Mouse (Mus musculus) embryonic facial prominence, embryonic 14.5 days (tissue): ENCODE measurements around the gene Tagln2. TPM values are rescaled to one million over a fixed set of nuclear protein-coding genes. Genes with fewer than 3 reads are reported as not detected.
A peak's percentile ranks its signal among the peaks of the same experiment; 100 is the strongest.

Source experiments
- ATAC-seq: fragments of 200-750 bp; cut with Nextera tagmentation; 2 replicates; pipeline ENCODE4 v1.8.0; 2017; ENCODE audit warnings: low read depth, moderate number of reproducible peaks, moderate TSS enrichment
- DNase-seq: peaks from one replicate; pipeline ENCODE4 v3.0.0-alpha.2; 2015; ENCODE audit warnings: low spot score
- H3K27ac ChIP-seq: fragments of 300-500 bp; sonication (generic); replicated peaks from 2 replicates; pipeline ENCODE4 v1.5.1; 2014; ENCODE audit warnings: low read depth, mild to moderate bottlenecking, low read length, moderate library complexity
- H3K27me3 ChIP-seq: fragments of 300-500 bp; sonication (generic); replicated peaks from 2 replicates; pipeline ENCODE4 v1.6.1; 2014; ENCODE audit warnings: low read length; ENCODE audit not compliant: control insufficient read depth, insufficient read depth
- H3K36me3 ChIP-seq: fragments of 300-500 bp; sonication (generic); 2 replicates; pipeline ENCODE4 v1.6.1; 2014; ENCODE audit warnings: low read length, mixed read lengths; ENCODE audit not compliant: control insufficient read depth, insufficient read depth
- H3K4me1 ChIP-seq: fragments of 300-500 bp; sonication (generic); 2 replicates; pipeline ENCODE4 v1.6.1; 2014; ENCODE audit warnings: antibody characterized with exemption, low read length; ENCODE audit not compliant: control insufficient read depth, insufficient read depth
- H3K4me2 ChIP-seq: fragments of 300-500 bp; sonication (generic); 2 replicates; pipeline ENCODE4 v1.6.1; 2014; ENCODE audit warnings: low read depth, mild to moderate bottlenecking, low read length, moderate library complexity, mixed read lengths
- H3K4me3 ChIP-seq: fragments of 300-500 bp; sonication (generic); 2 replicates; pipeline ENCODE4 v1.5.1; 2014; ENCODE audit warnings: low read depth, mild to moderate bottlenecking, low read length
- H3K9ac ChIP-seq: fragments of 300-500 bp; sonication (generic); 2 replicates; pipeline ENCODE4 v1.6.1; 2014; ENCODE audit warnings: low read depth, mild to moderate bottlenecking, low read length, moderate library complexity, mixed read lengths
- H3K9me3 ChIP-seq: fragments of 300-500 bp; sonication (generic); 2 replicates; pipeline ENCODE4 v1.6.1; 2016; ENCODE audit warnings: low read length; ENCODE audit not compliant: control insufficient read depth
- WGBS: fragments of 180-500 bp; shearing (Covaris S2); extraction: QIAGEN DNeasy Blood & Tissue Kit; methylation state at CpG from one replicate; pipeline ENCODE4 v1.1.7; 2014; 5-methylcytosine and 5-hydroxymethylcytosine counted together
- polyA plus RNA-seq: library from polyadenylated mRNA; unstranded; fragments of >200 nt; fragmentation: Nextera tagmentation; extraction: Ambion mirVana; gene quantifications from 2 replicates; pipeline ENCODE4 v1.2.1, GENCODE M21; 2014

Tagln2 gene
- polyA plus RNA-seq, 1 experiment from 2014 or later = 231 TPM

GRCm38 (mm10) chr1:172474196-172474595, 25.7 kb upstream of the Tagln2 start:
- no peaks in the 10 kb centered on the region for H3K9me3 ChIP-seq
- 67% methylated on average over 3 of the region's 3 CpGs for WGBS

GRCm38 (mm10) chr1:172475054-172475741, 24.6 kb upstream of the Tagln2 start, which contains the start of gene Slamf9:
TSS of gene Slamf9 (plus strand) at chr1:172475358.
- Histone ChIP-seq H3K4me2 (no peak within 1 kb of the TSS), H3K9me3 (no peaks in the 10 kb centered on the region), H3K4me1 (no peaks in the 10 kb centered on the region), H3K36me3 (no peaks in the 10 kb centered on the region), H3K27ac (no peak within 1 kb of the TSS), H3K27me3 (no peaks in the 10 kb centered on the region), H3K4me3 (no peak within 1 kb of the TSS), H3K9ac (no peak within 1 kb of the TSS)
- ATAC-seq (peak; percentile 18; the same call in 1 of the 2 replicates), DNase-seq (peak; percentile 29)
- 65% methylated on average over 7 of the region's 7 CpGs for WGBS

More at GRCm38 (mm10) chr1:172474196-172474595, 25.7 kb upstream of the Tagln2 start:
- ATAC-seq (no peak), DNase-seq (no peak)
- no peak overlapping the region for H3K4me2 ChIP-seq
- H3K9ac ChIP-seq = no peak overlapping the region
- no peaks in the 10 kb centered on the region for H3K36me3 ChIP-seq
- H3K27ac ChIP-seq = no peak overlapping the region
- H3K4me1 ChIP-seq = no peaks in the 10 kb centered on the region
- no peak overlapping the region for H3K4me3 ChIP-seq
- H3K27me3 ChIP-seq = no peaks in the 10 kb centered on the region

GRCm38 (mm10) chr1:172478020-172478419, 21.8 kb upstream of the Tagln2 start:
- DNase-seq = no peak
- no peak overlapping the region for H3K9ac ChIP-seq
- no peak overlapping the region for H3K27ac ChIP-seq
- no peaks in the 10 kb centered on the region for H3K27me3 ChIP-seq
- H3K36me3 ChIP-seq = no peaks in the 10 kb centered on the region
- ATAC-seq = no peak
- H3K4me1 ChIP-seq = peaks cover 3% of the 10 kb centered on the region; the same call in 1 of the 2 replicates
- H3K4me3 ChIP-seq = no peak overlapping the region
- H3K4me2 ChIP-seq = no peak overlapping the region
- 79% methylated on average over 5 of the region's 5 CpGs for WGBS
- no peaks in the 10 kb centered on the region for H3K9me3 ChIP-seq

GRCm38 (mm10) chr1:172480376-172480775, 19.5 kb upstream of the Tagln2 start:
- peaks cover 13% of the 10 kb centered on the region for H3K4me1 ChIP-seq

GRCm38 (mm10) chr1:172481111-172481510, 18.7 kb upstream of the Tagln2 start:
- H3K4me3 ChIP-seq = peak overlapping the region; percentile 70
- H3K27ac ChIP-seq = peak overlapping the region; percentile 75; the same call in 1 of the 2 replicates
- H3K4me1 ChIP-seq = peaks cover 13% of the 10 kb centered on the region
- DNase-seq = no peak
- no peaks in the 10 kb centered on the region for H3K9me3 ChIP-seq
- H3K9ac ChIP-seq = no peak overlapping the region
- no peak for ATAC-seq
- H3K36me3 ChIP-seq = no peaks in the 10 kb centered on the region
- 12% methylated on average over 13 of the region's 13 CpGs for WGBS
- H3K4me2 ChIP-seq = peak overlapping the region; percentile 78
- H3K27me3 ChIP-seq = no peaks in the 10 kb centered on the region

More at GRCm38 (mm10) chr1:172480376-172480775, 19.5 kb upstream of the Tagln2 start:
- H3K27me3 ChIP-seq = no peaks in the 10 kb centered on the region
- 94% methylated on average over 4 of the region's 4 CpGs for WGBS
- no peak overlapping the region for H3K4me3 ChIP-seq
- no peak for ATAC-seq
- no peaks in the 10 kb centered on the region for H3K9me3 ChIP-seq
- no peaks in the 10 kb centered on the region for H3K36me3 ChIP-seq
- no peak overlapping the region for H3K9ac ChIP-seq
- H3K4me2 ChIP-seq = no peak overlapping the region
- no peak overlapping the region for H3K27ac ChIP-seq
- DNase-seq = no peak

GRCm38 (mm10) chr1:172481540-172482280, 18.1 kb upstream of the Tagln2 start, which contains the start of gene Igsf9:
TSS of gene Igsf9 (plus strand) at chr1:172481788.
- DNase-seq = peak; percentile 98
- WGBS = under 1% methylated on average over 31 of the region's 38 CpGs
- H3K4me1 ChIP-seq = peaks cover 13% of the 10 kb centered on the region
- H3K36me3 ChIP-seq = no peaks in the 10 kb centered on the region
- H3K27me3 ChIP-seq = no peaks in the 10 kb centered on the region
- peak within 1 kb of the TSS; percentile 69 for H3K9ac ChIP-seq
- peak within 1 kb of the TSS; percentile 78 for H3K4me2 ChIP-seq
- peak; percentile 94 for ATAC-seq
- H3K4me3 ChIP-seq = peak within 1 kb of the TSS; percentile 70
- peak within 1 kb of the TSS; percentile 75 for H3K27ac ChIP-seq
- no peaks in the 10 kb centered on the region for H3K9me3 ChIP-seq

- Histone ChIP-seq H3K27ac (peak overlapping the region; percentile 75), H3K9me3 (no peaks in the 10 kb centered on the region), H3K9ac (peak overlapping the region; percentile 69), H3K4me1 (peaks cover 13% of the 10 kb centered on the region), H3K27me3 (no peaks in the 10 kb centered on the region), H3K4me2 (peak overlapping the region; percentile 78), H3K36me3 (no peaks in the 10 kb centered on the region), H3K4me3 (peak overlapping the region; percentile 70)
- 6% methylated on average over 12 of the region's 12 CpGs for WGBS
- DNase-seq (no peak), ATAC-seq (no peak)
Observed at GRCm38 (mm10) chr1:172482518-172483360, 17.1 kb upstream of the Tagln2 start.

GRCm38 (mm10) chr1:172483361-172483660, 16.5 kb upstream of the Tagln2 start:
- peak overlapping the region; percentile 70 for H3K4me3 ChIP-seq
- no peaks in the 10 kb centered on the region for H3K36me3 ChIP-seq
- ATAC-seq = no peak
- no peak overlapping the region for H3K27ac ChIP-seq
- H3K27me3 ChIP-seq = no peaks in the 10 kb centered on the region
- H3K9me3 ChIP-seq = no peaks in the 10 kb centered on the region
- no peak for DNase-seq
- H3K4me1 ChIP-seq = peaks cover 13% of the 10 kb centered on the region
- 15% methylated on average over 3 of the region's 4 CpGs for WGBS
- H3K9ac ChIP-seq = peak overlapping the region; percentile 69
- H3K4me2 ChIP-seq = peak overlapping the region; percentile 78
